8 mouse cellular contexts compared by ENCODE assay signal in genomic region chr1:77896226-77896625, GRCm38 (mm10).
DNase-seq lines count a peak whose midpoint lies in the region; ATAC-seq and TF ChIP-seq lines count a peak whose summit lies in the region.

No protein-coding gene starts in this region.

- H3K36me3 ChIP-seq in liver, postnatal 0 days (replicated peaks; ENCODE audit: insufficient read depth, low read length), result no peaks in the 10 kb centered on the region
- H3K36me3 ChIP-seq in liver, embryonic 12.5 days, result no peaks in the 10 kb centered on the region

- no peaks in the 10 kb centered on the region for H3K9me3 ChIP-seq in liver, postnatal 0 days (ENCODE audit: low read length)
- no peaks in the 10 kb centered on the region for H3K9me3 ChIP-seq in liver, embryonic 12.5 days (replicated peaks)

- peak; percentile 14 for DNase-seq in cerebellum, adult 9-10 months
- no peak for DNase-seq in cerebellum, adult 8-10 months
- no peak for DNase-seq in liver, postnatal 0 days
- DNase-seq in layer of hippocampus, postnatal 10 days (ENCODE audit: low spot score in 2 of 2), result peak; percentile 13 to 40
- peak; percentile 62 for DNase-seq in right cerebral cortex, adult 18-20 months
- DNase-seq in adrenal gland, adult 18-20 months (ENCODE audit: low spot score in 2 of 2), result no peak
- no peak for DNase-seq in gastrocnemius, postnatal 10 days

- no peaks in the 10 kb centered on the region for H3K4me1 ChIP-seq in liver, postnatal 0 days (ENCODE audit: insufficient read depth)
- no peaks in the 10 kb centered on the region for H3K4me1 ChIP-seq in liver, embryonic 12.5 days

- ATAC-seq in liver, postnatal 0 days, result no peak
- ATAC-seq in liver, embryonic 12.5 days, result no peak

- TF ChIP-seq CTCF in liver, postnatal 0 days (IDR thresholded peaks at IDR 0.05; ENCODE audit: low read depth), result peak; percentile 54

- WGBS in liver, postnatal 0 days (ENCODE audit: insufficient replicate concordance), result 56% methylated on average over 5 of the region's 5 CpGs
- 58% methylated on average over 5 of the region's 5 CpGs for WGBS in liver, embryonic 12.5 days (ENCODE audit: insufficient replicate concordance)

- TF ChIP-seq EP300 in liver, postnatal 0 days (IDR thresholded peaks at IDR 0.05; ENCODE audit: low read depth), result no peak

- H3K9ac ChIP-seq in liver, postnatal 0 days (replicated peaks), result no peak overlapping the region
- no peak overlapping the region for H3K9ac ChIP-seq in liver, embryonic 12.5 days

- no peak overlapping the region for H3K27ac ChIP-seq in liver, postnatal 0 days (ENCODE audit: low read depth)
- no peak overlapping the region for H3K27ac ChIP-seq in liver, embryonic 12.5 days

- H3K27me3 ChIP-seq in liver, postnatal 0 days (ENCODE audit: insufficient read depth, low read length), result no peaks in the 10 kb centered on the region
- H3K27me3 ChIP-seq in liver, embryonic 12.5 days (replicated peaks), result no peaks in the 10 kb centered on the region

- H3K4me2 ChIP-seq in liver, postnatal 0 days (ENCODE audit: low read depth, low read length), result no peak overlapping the region
- no peak overlapping the region for H3K4me2 ChIP-seq in liver, embryonic 12.5 days

- no peak overlapping the region for H3K4me3 ChIP-seq in liver, postnatal 0 days (ENCODE audit: low read depth, low read length)
- no peak overlapping the region for H3K4me3 ChIP-seq in liver, embryonic 12.5 days

Comparison
In these comparisons a context has a peak if more than half of its experiments do, and no peak if none do; other contexts are left out.
1. DNase-seq: peak in cerebellum, adult 9-10 months (single experiment), layer of hippocampus, postnatal 10 days (2 of 2) and right cerebral cortex, adult 18-20 months (single experiment); none in cerebellum, adult 8-10 months (single experiment), liver, postnatal 0 days (single experiment), adrenal gland, adult 18-20 months (0 of 2) and gastrocnemius, postnatal 10 days (single experiment).